Mouse (Mus musculus) liver, embryonic 13.5 days (tissue): ENCODE measurements around the gene Usp33. TPM values are rescaled to one million over a fixed set of nuclear protein-coding genes. Genes with fewer than 3 reads are reported as not detected.

Experiments used
- ATAC-seq: fragments of 200-750 bp; cut with Nextera tagmentation; 2 replicates; pipeline ENCODE4 v1.8.0; 2017; ENCODE audit warnings: low read depth, mild to moderate bottlenecking, moderate number of reproducible peaks, moderate library complexity
- DNase-seq: peaks from one replicate; pipeline ENCODE4 v3.0.0; 2022
- H3K27ac ChIP-seq: fragments of 300-500 bp; sonication (generic); 2 replicates; pipeline ENCODE4 v1.5.1; 2015; ENCODE audit warnings: moderate library complexity, mild to moderate bottlenecking, inconsistent platforms
- H3K27me3 ChIP-seq: fragments of 300-500 bp; sonication (generic); 2 replicates; pipeline ENCODE4 v1.6.1; 2015; ENCODE audit warnings: mild to moderate bottlenecking, inconsistent platforms
- H3K36me3 ChIP-seq: fragments of 300-500 bp; sonication (generic); 2 replicates; pipeline ENCODE4 v1.6.1; 2015; ENCODE audit warnings: mild to moderate bottlenecking, inconsistent platforms
- H3K4me1 ChIP-seq: fragments of 300-500 bp; sonication (generic); replicated peaks from 2 replicates; pipeline ENCODE4 v1.6.1; 2015; ENCODE audit warnings: inconsistent platforms
- H3K4me2 ChIP-seq: fragments of 300-500 bp; sonication (generic); 2 replicates; pipeline ENCODE4 v1.6.1; 2015; ENCODE audit warnings: inconsistent platforms, mild to moderate bottlenecking, moderate library complexity
- H3K4me3 ChIP-seq: fragments of 300-500 bp; sonication (generic); replicated peaks from 2 replicates; pipeline ENCODE4 v1.5.1; 2015; ENCODE audit warnings: mild to moderate bottlenecking, inconsistent platforms
- H3K9ac ChIP-seq: fragments of 300-500 bp; sonication (generic); 2 replicates; pipeline ENCODE4 v1.6.1; 2015; ENCODE audit warnings: mild to moderate bottlenecking, inconsistent platforms
- H3K9me3 ChIP-seq: fragments of 300-500 bp; sonication (generic); replicated peaks from 2 replicates; pipeline ENCODE4 v1.6.1; 2016; ENCODE audit warnings: inconsistent platforms
- WGBS: fragments of 180-500 bp; shearing (Covaris S2); methylation state at CpG from one replicate; pipeline ENCODE4 v1.1.7; 2015; ENCODE audit not compliant: insufficient replicate concordance; 5-methylcytosine and 5-hydroxymethylcytosine counted together
- polyA plus RNA-seq: library from polyadenylated mRNA; unstranded; fragments of >200 nt; fragmentation: Nextera tagmentation; extraction: Ambion mirVana; gene quantifications from 2 replicates; pipeline ENCODE4 v1.2.1, GENCODE M21; 2015

The Usp33 gene
- polyA plus RNA-seq, 1 experiment from 2014 or later: 19.5 TPM

GRCm38 (mm10) chr3:152384106-152384505, 37.8 kb downstream of the Usp33 start:
- no peak overlapping the region for H3K4me2 ChIP-seq
- WGBS: 73% methylated on average over 11 of the region's 11 CpGs
- ATAC-seq (no peak), DNase-seq (no peak)
- 0 out of 2 replicates have a peak, but pooled peaks cover 2% of the 10 kb centered on the region for H3K4me1 ChIP-seq
- H3K27ac ChIP-seq: no peak overlapping the region
- no peaks in the 10 kb centered on the region for H3K27me3 ChIP-seq
- no peak overlapping the region for H3K4me3 ChIP-seq
- H3K9me3 ChIP-seq: no peaks in the 10 kb centered on the region
- H3K9ac ChIP-seq: no peak overlapping the region
- peaks cover 75% of the 10 kb centered on the region for H3K36me3 ChIP-seq

- no peaks in the 10 kb centered on the region for H3K27me3 ChIP-seq
- H3K9me3 ChIP-seq: no peaks in the 10 kb centered on the region
- H3K4me2 ChIP-seq: peak within 1 kb of the TSS; percentile 84
- H3K9ac ChIP-seq: peak within 1 kb of the TSS; percentile 94
- under 1% methylated on average over 83 of the region's 108 CpGs for WGBS
- peaks cover 25% of the 10 kb centered on the region for H3K36me3 ChIP-seq
- H3K4me1 ChIP-seq: peaks cover 52% of the 10 kb centered on the region
- ATAC-seq (peak; percentile 84), DNase-seq (peak; percentile 79)
- peak within 1 kb of the TSS; percentile 96 for H3K4me3 ChIP-seq
- peak within 1 kb of the TSS; percentile 96 for H3K27ac ChIP-seq
These were observed 49.3 kb downstream of the Usp33 start, which contains the start of gene Zzz3 for GRCm38 (mm10) chr3:152395350-152396277. Zzz3 (plus strand) TSS chr3:152395473.

GRCm38 (mm10) chr3:152396278-152396987, 50.2 kb downstream of the Usp33 start:
- ATAC-seq: peak; percentile 78
- 0% methylated on average over 88 of the region's 102 CpGs for WGBS
- peak; percentile 96 for DNase-seq
- Histone ChIP-seq H3K9me3 (no peaks in the 10 kb centered on the region), H3K9ac (peak overlapping the region; percentile 94), H3K27me3 (no peaks in the 10 kb centered on the region), H3K4me3 (peak overlapping the region; percentile 96), H3K4me1 (peaks cover 59% of the 10 kb centered on the region), H3K4me2 (peak overlapping the region; percentile 84), H3K27ac (peak overlapping the region; percentile 96), H3K36me3 (peaks cover 21% of the 10 kb centered on the region)

GRCm38 (mm10) chr3:152396988-152397314, 50.7 kb downstream of the Usp33 start:
- Histone ChIP-seq H3K27ac (peak overlapping the region; percentile 96), H3K9me3 (no peaks in the 10 kb centered on the region), H3K9ac (peak overlapping the region; percentile 94), H3K4me1 (peaks cover 64% of the 10 kb centered on the region), H3K4me2 (peak overlapping the region; percentile 84), H3K36me3 (peaks cover 19% of the 10 kb centered on the region), H3K27me3 (no peaks in the 10 kb centered on the region), H3K4me3 (peak overlapping the region; percentile 96)
- DNase-seq: peak; percentile 29
- ATAC-seq: no peak
- WGBS: under 1% methylated on average over 10 of the region's 10 CpGs

GRCm38 (mm10) chr3:152397335-152397940, 51.2 kb downstream of the Usp33 start:
- Histone ChIP-seq H3K4me3 (peak overlapping the region; percentile 96), H3K4me2 (peak overlapping the region; percentile 84), H3K9me3 (no peaks in the 10 kb centered on the region), H3K9ac (peak overlapping the region; percentile 94), H3K36me3 (peaks cover 14% of the 10 kb centered on the region), H3K4me1 (peaks cover 69% of the 10 kb centered on the region), H3K27me3 (no peaks in the 10 kb centered on the region), H3K27ac (peak overlapping the region; percentile 96)
- ATAC-seq (peak; percentile 15), DNase-seq (peak; percentile 33)
- 23% methylated on average over 9 of the region's 9 CpGs for WGBS

GRCm38 (mm10) chr3:152400441-152400840, 54.2 kb downstream of the Usp33 start:
- peaks cover 78% of the 10 kb centered on the region for H3K4me1 ChIP-seq
- H3K4me3 ChIP-seq: no peak overlapping the region
- H3K36me3 ChIP-seq: peaks cover 4% of the 10 kb centered on the region
- ATAC-seq (no peak), DNase-seq (no peak)
- no peaks in the 10 kb centered on the region for H3K27me3 ChIP-seq
- no peak overlapping the region for H3K4me2 ChIP-seq
- H3K9me3 ChIP-seq: no peaks in the 10 kb centered on the region
- 83% methylated on average over 5 of the region's 5 CpGs for WGBS
- H3K27ac ChIP-seq: no peak overlapping the region
- no peak overlapping the region for H3K9ac ChIP-seq

GRCm38 (mm10) chr3:152400875-152401274, 54.6 kb downstream of the Usp33 start:
- whole genome bisulfite sequencing: 76% methylated on average over 3 of the region's 3 CpGs
- no peak for DNase-seq
- no peak for ATAC-seq
- Histone ChIP-seq H3K27me3 (no peaks in the 10 kb centered on the region), H3K4me2 (no peak overlapping the region), H3K9me3 (no peaks in the 10 kb centered on the region), H3K9ac (no peak overlapping the region), H3K27ac (no peak overlapping the region), H3K4me3 (no peak overlapping the region), H3K36me3 (peaks cover 4% of the 10 kb centered on the region), H3K4me1 (peaks cover 83% of the 10 kb centered on the region)

- WGBS: 66% methylated on average over 7 of the region's 7 CpGs
- Histone ChIP-seq H3K4me1 (peaks cover 94% of the 10 kb centered on the region), H3K4me3 (no peak overlapping the region), H3K36me3 (peaks cover 4% of the 10 kb centered on the region), H3K27me3 (no peaks in the 10 kb centered on the region), H3K9ac (no peak overlapping the region), H3K27ac (no peak overlapping the region), H3K4me2 (no peak overlapping the region), H3K9me3 (no peaks in the 10 kb centered on the region)
- no peak for DNase-seq
- no peak for ATAC-seq
These were observed 55.8 kb downstream of the Usp33 start for GRCm38 (mm10) chr3:152401964-152402670.

GRCm38 (mm10) chr3:152402671-152403066, 56.4 kb downstream of the Usp33 start:
- Histone ChIP-seq H3K9me3 (no peaks in the 10 kb centered on the region), H3K4me3 (no peak overlapping the region), H3K4me1 (peaks cover 94% of the 10 kb centered on the region), H3K36me3 (peaks cover 4% of the 10 kb centered on the region), H3K27ac (no peak overlapping the region), H3K9ac (no peak overlapping the region), H3K27me3 (no peaks in the 10 kb centered on the region), H3K4me2 (no peak overlapping the region)
- no peak for DNase-seq
- ATAC-seq: no peak
- 85% methylated on average over 3 of the region's 3 CpGs for WGBS

GRCm38 (mm10) chr3:152403827-152404226, 57.5 kb downstream of the Usp33 start:
- Histone ChIP-seq H3K4me1 (peaks cover 90% of the 10 kb centered on the region), H3K36me3 (peaks cover 4% of the 10 kb centered on the region), H3K4me3 (no peak overlapping the region), H3K27ac (0 out of 2 replicates have a peak overlapping the region, but pooled peaks have one; percentile 3), H3K9me3 (no peaks in the 10 kb centered on the region), H3K9ac (no peak overlapping the region), H3K27me3 (no peaks in the 10 kb centered on the region), H3K4me2 (no peak overlapping the region)
- ATAC-seq: no peak
- WGBS: 55% methylated on average over 2 of the region's 2 CpGs
- DNase-seq: no peak
